Mouse (Mus musculus) heart, embryonic 14.5 days (tissue): ENCODE measurements around the gene Nmt1. TPM values are rescaled to one million over a fixed set of nuclear protein-coding genes. Genes with fewer than 3 reads are reported as not detected.

Source experiments
- ATAC-seq: fragments of 200-750 bp; cut with Nextera tagmentation; 2 replicates; pipeline ENCODE4 v1.8.0; 2017; ENCODE audit warnings: low read depth, moderate TSS enrichment; ENCODE audit not compliant: insufficient number of reproducible peaks, insufficient read depth, low FRiP score
- H3K27ac ChIP-seq, 2 experiments: fragments of 200-500 bp in 1 of 2; fragments of 300-500 bp in 1 of 2; sonication (generic) in 1 of 2; replicated peaks in 1 of 2; 2 replicates each; pipeline ENCODE4 v1.5.1; 2012 to 2014; ENCODE audit warnings: low read depth in 2 of 2, low read length in 2 of 2, control low read depth in 1 of 2, mild to moderate bottlenecking in 1 of 2, mixed read lengths in 1 of 2; ENCODE audit not compliant: control insufficient read depth in 1 of 2, insufficient read depth in 1 of 2
- H3K27me3 ChIP-seq: fragments of 300-500 bp; sonication (generic); 2 replicates; pipeline ENCODE4 v1.6.1; 2014; ENCODE audit warnings: mild to moderate bottlenecking, low read length, control low read depth; ENCODE audit not compliant: control insufficient read depth, insufficient read depth
- H3K36me3 ChIP-seq: fragments of 300-500 bp; sonication (generic); 2 replicates; pipeline ENCODE4 v1.6.1; 2014; ENCODE audit warnings: mild to moderate bottlenecking, control low read depth, low read length, mixed read lengths; ENCODE audit not compliant: control insufficient read depth, insufficient read depth
- H3K4me1 ChIP-seq, 2 experiments: fragments of 200-500 bp in 1 of 2; fragments of 300-500 bp in 1 of 2; sonication (generic) in 1 of 2; 2 replicates each; pipeline ENCODE4 v1.6.1; 2012 to 2014; ENCODE audit warnings: low read length in 2 of 2, control low read depth in 1 of 2, mixed read lengths in 1 of 2; ENCODE audit not compliant: control insufficient read depth in 2 of 2, insufficient read depth in 2 of 2
- H3K4me2 ChIP-seq: fragments of 300-500 bp; sonication (generic); 2 replicates; pipeline ENCODE4 v1.6.1; 2014; ENCODE audit warnings: mild to moderate bottlenecking, low read length
- H3K4me3 ChIP-seq, 2 experiments: fragments of 200-500 bp in 1 of 2; fragments of 300-500 bp in 1 of 2; sonication (generic) in 1 of 2; 2 replicates each; pipeline ENCODE4 v1.5.1; 2012 to 2014; ENCODE audit warnings: low read length in 2 of 2, mild to moderate bottlenecking in 2 of 2, control low read depth in 1 of 2, low read depth in 1 of 2, moderate library complexity in 1 of 2; ENCODE audit not compliant: control insufficient read depth in 1 of 2, insufficient read depth in 1 of 2
- H3K9ac ChIP-seq: fragments of 300-500 bp; sonication (generic); 2 replicates; pipeline ENCODE4 v1.6.1; 2014; ENCODE audit warnings: mild to moderate bottlenecking, low read length
- H3K9me3 ChIP-seq: fragments of 300-500 bp; sonication (generic); 2 replicates; pipeline ENCODE4 v1.6.1; 2016; ENCODE audit warnings: low read length, control low read depth; ENCODE audit not compliant: control insufficient read depth
- WGBS: fragments of 180-500 bp; shearing (Covaris S2); extraction: QIAGEN DNeasy Blood & Tissue Kit; methylation state at CpG from one replicate; pipeline ENCODE4 v1.1.7; 2014; 5-methylcytosine and 5-hydroxymethylcytosine counted together
- microRNA-seq: library from miRNA; unstranded; fragments of <30 nt; microRNA quantifications from one replicate; pipeline ENCODE4, GENCODE M21; 2016
- polyA plus RNA-seq: library from polyadenylated mRNA; unstranded; fragments of >200 nt; fragmentation: Nextera tagmentation; extraction: Ambion mirVana; gene quantifications from 2 replicates; pipeline ENCODE4 v1.2.1, GENCODE M21; 2014

Nmt1 gene
- polyA plus RNA-seq, 1 experiment from 2014 or later = 51.7 TPM

GRCm38 (mm10) chr11:103116008-103116818 is 88.2 kb downstream of the Nmt1 start, which contains the start of gene Hexim1:
Gene Hexim1 (plus strand): TSS chr11:103116231.
- Histone ChIP-seq H3K4me3 (peak within 1 kb of the TSS; percentile 73 to 93), H3K4me1 (peaks cover 20 to 26% of the 10 kb centered on the region in 2 experiments), H3K9me3 (no peaks in the 10 kb centered on the region), H3K9ac (peak within 1 kb of the TSS; percentile 86), H3K36me3 (no peaks in the 10 kb centered on the region), H3K27ac (peak within 1 kb of the TSS; percentile 89 to 95), H3K4me2 (peak within 1 kb of the TSS; percentile 97), H3K27me3 (no peaks in the 10 kb centered on the region)
- under 1% methylated on average over 52 of the region's 53 CpGs for WGBS
- peak; percentile 90 for ATAC-seq

GRCm38 (mm10) chr11:103116959-103117590 is 89.1 kb downstream of the Nmt1 start:
- under 1% methylated on average over 35 of the region's 35 CpGs for WGBS
- peak overlapping the region; percentile 79 to 89 for H3K27ac ChIP-seq
- no peaks in the 10 kb centered on the region for H3K9me3 ChIP-seq
- peak overlapping the region; percentile 73 to 77 for H3K4me3 ChIP-seq
- ATAC-seq = peak; percentile 22; the same call in 1 of the 2 replicates
- peak overlapping the region; percentile 86 for H3K9ac ChIP-seq
- no peaks in the 10 kb centered on the region for H3K27me3 ChIP-seq
- peaks cover 15 to 21% of the 10 kb centered on the region in 2 experiments for H3K4me1 ChIP-seq
- H3K4me2 ChIP-seq = peak overlapping the region; percentile 97
- H3K36me3 ChIP-seq = no peaks in the 10 kb centered on the region

DNA sequence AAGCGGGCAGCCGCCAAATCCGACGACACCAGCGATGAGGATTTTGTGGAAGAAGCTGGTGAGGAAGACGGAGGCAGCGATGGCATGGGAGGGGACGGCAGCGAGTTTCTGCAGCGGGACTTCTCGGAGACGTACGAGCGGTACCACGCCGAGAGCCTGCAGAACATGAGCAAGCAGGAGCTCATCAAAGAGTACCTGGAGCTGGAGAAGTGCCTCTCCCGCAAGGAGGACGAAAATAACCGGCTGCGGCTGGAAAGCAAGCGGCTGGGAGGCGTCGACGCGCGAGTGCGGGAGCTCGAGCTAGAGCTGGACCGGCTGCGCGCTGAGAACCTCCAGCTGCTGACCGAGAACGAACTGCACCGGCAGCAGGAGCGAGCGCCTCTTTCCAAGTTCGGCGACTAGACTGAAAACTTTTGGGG is 89.6 kb downstream of the Nmt1 start:
- ATAC-seq = no peak
- Histone ChIP-seq H3K36me3 (no peaks in the 10 kb centered on the region), H3K9me3 (no peaks in the 10 kb centered on the region), H3K27ac (peak overlapping the region; percentile 70 to 89), H3K9ac (peak overlapping the region; percentile 86), H3K4me3 (peak overlapping the region; percentile 73 to 77), H3K4me2 (peak overlapping the region; percentile 97), H3K4me1 (peaks cover 11 to 18% of the 10 kb centered on the region in 2 experiments), H3K27me3 (no peaks in the 10 kb centered on the region)
- WGBS = under 1% methylated on average over 38 of the region's 38 CpGs

Small RNA genes lying within 50 kb of the gene (microRNA-seq; reads per million reads assigned to microRNA genes)
- not detected for gene Mir6931

Other genes starting within 250 kb of the Nmt1 start
- gene Gjc1, start 208.5 kb upstream of the Nmt1 start, polyA plus RNA-seq = 53.8 and 54.9 TPM in 2 replicates
- 0.61 and 0.67 TPM in 2 replicates for gene Higd1b, start 192.3 kb upstream of the Nmt1 start, polyA plus RNA-seq
- 100 and 103 TPM in 2 replicates for gene Eftud2, start 147.2 kb upstream of the Nmt1 start, polyA plus RNA-seq
- 0.70 and 0.71 TPM in 2 replicates for gene Ccdc103, start 147.0 kb upstream of the Nmt1 start, polyA plus RNA-seq
- not detected in 2 replicates for gene Fam187a, start 143.0 kb upstream of the Nmt1 start, polyA plus RNA-seq
- gene Gfap, start 127.3 kb upstream of the Nmt1 start, polyA plus RNA-seq = 0.15 TPM in 1 of 2 replicates, not detected in the other
- gene Kif18b, start 103.1 kb upstream of the Nmt1 start, polyA plus RNA-seq = 4.2 and 4.7 TPM in 2 replicates
- gene C1ql1, start 81.5 kb upstream of the Nmt1 start, polyA plus RNA-seq = 0.71 and 1.5 TPM in 2 replicates
- gene Dcakd, start 143 bp downstream of the Nmt1 start, polyA plus RNA-seq = 93.8 and 99.4 TPM in 2 replicates
- gene Plcd3, start 73.5 kb downstream of the Nmt1 start, polyA plus RNA-seq = 6.9 and 7.4 TPM in 2 replicates
- gene Acbd4, start 73.5 kb downstream of the Nmt1 start, polyA plus RNA-seq = 13.3 TPM in 2 replicates
- gene Hexim1, start 88.0 kb downstream of the Nmt1 start, polyA plus RNA-seq = 3.4 and 3.7 TPM in 2 replicates
- gene Hexim2, start 104.2 kb downstream of the Nmt1 start, polyA plus RNA-seq = 4.1 and 4.6 TPM in 2 replicates
- 2.3 and 2.9 TPM in 2 replicates for gene Fmnl1, start 142.9 kb downstream of the Nmt1 start, polyA plus RNA-seq
- gene 1700023F06Rik, start 180.4 kb downstream of the Nmt1 start, polyA plus RNA-seq = 0.18 and 0.30 TPM in 2 replicates
- gene Spata32, start 190.2 kb downstream of the Nmt1 start, polyA plus RNA-seq = not detected in 2 replicates
- 1.3 and 1.5 TPM in 2 replicates for gene Map3k14, start 239.3 kb downstream of the Nmt1 start, polyA plus RNA-seq